Mouse (Mus musculus) left cerebral cortex, postnatal 4 days (tissue): Measurements from ENCODE around the gene Oscar. TPM values are rescaled to one million over a fixed set of nuclear protein-coding genes. Genes with fewer than 3 reads are reported as not detected.
A peak's percentile ranks its signal among the peaks of the same experiment; 100 is the strongest.
"Not testable (repeated sequence)": the region's sequence is repeated elsewhere in the genome, so short reads cannot be mapped to it uniquely, and the experiment has no call there.

ENCODE experiments used
- DNase-seq: peaks from one replicate; pipeline ENCODE4 v3.0.0-alpha.2; 2022
- intact Hi-C: fragments of 180-260 bp; cut with DNase I; formaldehyde crosslinking; loops from one replicate; pipeline ENCODE4 v1.15.1; 2025
- microRNA-seq: library from miRNA; unstranded; fragments of <30 nt; microRNA quantifications from one replicate; pipeline ENCODE4 v1.2.0, GENCODE M21; 2022
- total RNA-seq, 2 experiments: library from RNA; stranded (reverse); gene quantifications; 2 replicates each; pipeline ENCODE4 v1.2.3; 2021

Gene Oscar
- total RNA-seq, 2 experiments from 2014 or later: 0.84 to 1.1 TPM

GRCm38 (mm10) chr7:3570580-3570979 lies 45.4 kb downstream of the Oscar start:
- intact Hi-C loops: not testable (repeated sequence)

GRCm38 (mm10) chr7:3569725-3570124 lies 46.2 kb downstream of the Oscar start:
- intact Hi-C loops: no loop called here
- no peak for DNase-seq

More at GRCm38 (mm10) chr7:3570580-3570979, 45.4 kb downstream of the Oscar start:
- DNase-seq: not testable (repeated sequence)

GRCm38 (mm10) chr7:3567336-3567735 lies 48.6 kb downstream of the Oscar start:
- intact Hi-C loops: no loop called here
- no peak for DNase-seq

Small RNAs within 50 kb of the gene (microRNA-seq; reads per million reads assigned to microRNA genes)
- gene Gm25100 (not detected), gene Mir3572 (5.4 reads per million, percentile 13 among the genes with 10 or more reads in this experiment)

Other genes with a start within 250 kb of the Oscar start
- 100 to 1,000 TPM; 102 to 111 TPM for gene Cacng8, start 225.5 kb downstream of the Oscar start, total RNA-seq
- 1 to 10 TPM in 1 of 2 experiments, under 1 TPM in 1; 0.91 to 1.2 TPM for gene Cacng6, start 192.0 kb downstream of the Oscar start, total RNA-seq
- gene Tarm1, start 113.5 kb downstream of the Oscar start, total RNA-seq: not detected
- gene Ndufa3, start 1.2 kb upstream of the Oscar start, total RNA-seq: 100 to 1,000 TPM; 370 to 397 TPM
- 10 to 100 TPM; 40.7 to 43.7 TPM for gene Tfpt, start 13.8 kb upstream of the Oscar start, total RNA-seq
- gene Prpf31, start 13.8 kb upstream of the Oscar start, total RNA-seq: 10 to 100 TPM; 58.0 to 58.2 TPM
- gene Cnot3, start 29.1 kb upstream of the Oscar start, total RNA-seq: 10 to 100 TPM; 53.3 to 57.2 TPM
- gene Leng1, start 49.7 kb upstream of the Oscar start, total RNA-seq: 1 to 10 TPM; 6.2 to 8.2 TPM
- gene Tmc4, start 61.4 kb upstream of the Oscar start, total RNA-seq: 1 to 10 TPM; 7.5 to 8.3 TPM
- 100 to 1,000 TPM; 125 to 129 TPM for gene Tsen34, start 76.7 kb upstream of the Oscar start, total RNA-seq
- gene Mboat7, start 77.4 kb upstream of the Oscar start, total RNA-seq: 100 to 1,000 TPM; 132 to 147 TPM
- gene Rps9, start 87.8 kb upstream of the Oscar start, total RNA-seq: 100 to 1,000 TPM; 693 to 718 TPM
- under 1 TPM; 0.22 to 0.34 TPM for gene Pirb, start 104.2 kb upstream of the Oscar start, total RNA-seq
- gene Gm15448, start 209.5 kb upstream of the Oscar start, total RNA-seq: not detected
- not detected for gene Pira2, start 228.9 kb upstream of the Oscar start, total RNA-seq